Mouse (Mus musculus): ENCODE data around the gene Cdc42ep2. TPM values are rescaled to one million over a fixed set of nuclear protein-coding genes. Genes with fewer than 3 reads are reported as not detected.

Gene Cdc42ep2
- total RNA-seq, 2 experiments from 2014 or later: 6.6 to 9.0 TPM

DNA sequence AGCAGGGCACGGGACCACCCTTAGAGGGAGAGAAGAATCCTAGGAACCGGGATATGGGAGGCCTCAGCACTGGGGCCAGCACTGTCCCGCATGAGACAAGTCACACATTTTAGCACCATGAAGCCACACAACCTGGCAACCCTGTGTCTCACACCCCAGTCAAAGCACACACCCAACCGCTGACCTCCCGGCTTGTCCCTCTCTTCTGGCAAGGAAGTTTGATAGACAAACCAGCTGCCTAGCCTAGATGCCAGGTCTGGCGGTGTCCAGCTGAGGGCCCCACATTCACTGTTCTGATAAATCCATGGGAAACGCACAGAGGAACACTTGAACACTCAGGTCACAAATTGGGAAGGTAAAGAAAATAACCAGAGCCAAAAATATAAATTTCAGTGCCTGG is 18.0 kb upstream of the Cdc42ep2 start:
- no peak for DNase-seq

GRCm38 (mm10) chr19:5940656-5941055 is 16.0 kb upstream of the Cdc42ep2 start:
- DNase-seq: peak in 1 of 2 experiments; percentile 29

GRCm38 (mm10) chr19:5940173-5940572 is 15.6 kb upstream of the Cdc42ep2 start:
- peak; percentile 80 to 93 for DNase-seq

DNA sequence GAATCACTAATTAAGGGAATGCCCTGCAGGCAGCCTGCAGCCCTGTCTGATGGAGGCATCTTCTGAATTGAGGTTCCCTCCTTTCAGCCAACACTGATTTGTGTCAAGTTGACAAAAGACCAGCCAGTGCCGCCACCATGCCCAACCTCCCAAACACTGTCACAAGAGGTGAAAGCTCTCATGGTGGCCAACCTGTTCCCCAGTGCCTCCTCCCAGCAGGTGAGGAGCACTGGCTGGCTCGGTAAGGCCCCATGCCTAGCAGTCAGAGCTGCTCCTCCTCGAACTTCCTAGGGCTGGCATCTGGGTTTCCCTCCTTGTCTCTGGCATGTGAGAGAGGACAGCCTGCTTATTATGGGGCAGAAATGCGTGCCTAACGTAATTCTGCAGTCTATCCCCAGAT is 15.1 kb upstream of the Cdc42ep2 start:
- no peak for DNase-seq

DNA sequence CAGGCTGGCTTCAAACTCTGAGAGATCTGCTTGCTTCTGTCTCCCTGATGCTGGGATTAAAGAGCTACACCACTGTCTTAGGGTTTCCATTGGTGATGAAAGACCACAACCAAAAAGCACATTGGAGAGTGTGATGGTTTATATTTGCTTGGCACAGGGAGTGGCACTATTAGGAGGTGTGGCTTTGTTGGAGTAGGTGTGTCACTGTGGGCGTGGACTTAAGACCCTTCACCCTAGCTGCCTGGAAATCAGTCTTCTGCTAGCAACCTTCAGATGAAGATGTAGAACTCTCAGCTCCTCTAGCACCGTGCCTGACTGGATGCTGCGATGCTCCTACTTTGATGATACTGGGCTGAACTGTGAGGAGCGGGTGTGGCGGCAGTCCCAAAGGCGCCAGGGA is 13.9 kb upstream of the Cdc42ep2 start:
- DNase-seq: no peak

DNA sequence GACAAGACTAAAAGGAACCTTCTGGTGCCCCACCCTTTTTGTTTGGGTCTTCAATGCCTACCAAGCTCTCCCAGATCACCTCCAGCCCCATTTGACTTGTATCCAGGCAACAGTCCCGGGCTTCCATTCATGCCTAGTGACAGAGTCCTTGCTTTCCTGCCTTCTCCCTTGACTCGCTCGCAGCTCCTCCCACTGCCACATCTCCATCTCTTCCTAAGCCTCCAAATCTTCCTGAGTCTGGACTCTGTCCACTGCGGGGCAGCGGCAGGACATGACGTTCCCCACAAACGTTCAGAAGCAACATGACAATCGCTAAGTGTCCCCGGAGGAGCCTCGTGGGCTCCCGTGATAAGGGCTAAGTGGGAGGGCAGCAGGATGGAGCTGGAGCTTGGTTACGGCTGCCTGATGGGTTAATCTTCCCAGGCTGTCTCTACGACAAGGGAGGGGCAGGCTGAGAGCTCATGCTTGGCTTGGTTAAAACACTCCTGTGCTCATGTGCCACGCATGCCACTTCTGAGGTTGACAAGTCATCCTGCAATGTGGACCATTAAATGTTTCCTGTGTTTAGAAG is 13.3 kb upstream of the Cdc42ep2 start:
- peak; percentile 35 to 40 for DNase-seq

DNA sequence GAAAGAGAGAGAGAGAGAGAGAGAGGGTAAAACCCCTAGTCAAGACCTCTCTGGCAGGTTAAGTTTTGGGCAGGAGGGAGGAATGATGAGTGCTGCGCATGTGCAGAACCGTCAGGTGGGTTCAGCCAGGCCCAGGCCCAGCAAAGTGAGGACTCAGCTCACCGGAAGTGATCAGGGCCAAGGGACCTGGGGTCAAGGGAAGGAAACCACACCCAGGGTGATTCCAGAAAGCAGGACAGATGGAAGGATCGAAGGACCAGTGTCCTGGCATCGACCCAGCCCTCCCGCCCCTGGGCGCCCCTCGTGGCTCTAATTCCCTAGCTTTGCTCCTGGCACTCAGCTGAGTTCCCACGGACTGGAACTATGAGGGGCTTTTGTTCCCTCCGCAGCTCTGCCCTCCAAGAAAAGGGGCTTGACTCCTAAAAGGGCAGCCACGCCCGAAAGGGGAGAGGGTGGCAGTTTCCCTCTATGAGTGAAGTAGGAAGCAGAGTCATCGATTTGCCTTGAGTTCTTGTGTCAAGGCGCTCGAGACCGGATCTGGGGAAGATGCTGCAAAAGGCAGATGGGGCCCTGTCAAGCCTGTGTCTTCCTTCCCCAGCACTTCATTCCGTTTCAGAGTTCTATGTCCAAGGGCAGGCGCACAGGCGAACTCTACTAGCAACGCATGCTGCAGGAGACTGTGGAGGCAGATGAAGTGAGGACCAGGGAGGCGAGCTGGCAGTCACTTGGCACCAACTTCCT is 12.6 kb upstream of the Cdc42ep2 start:
- peak in 1 of 2 experiments; percentile 54 for DNase-seq

DNA sequence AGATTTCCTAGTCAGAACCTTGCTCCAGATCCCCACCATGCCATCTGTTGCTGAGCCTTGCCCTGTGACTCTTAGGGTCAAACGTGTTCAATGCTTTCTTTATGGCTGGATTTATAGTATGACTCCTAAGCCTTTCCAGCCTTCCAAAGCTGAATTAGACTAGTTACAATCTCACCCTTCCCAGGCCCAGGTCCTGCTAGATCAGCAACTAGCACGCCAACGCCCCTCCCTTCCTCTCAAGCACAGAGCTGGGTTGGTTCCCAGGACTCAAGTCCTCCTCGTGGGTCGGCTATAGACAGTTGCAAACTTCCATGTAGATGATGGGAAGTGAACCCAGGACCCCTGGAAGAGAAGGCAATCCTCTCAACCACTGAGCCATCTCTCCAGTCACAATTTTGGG is 11.1 kb upstream of the Cdc42ep2 start:
- peak; percentile 61 to 76 for DNase-seq

- peak; percentile 76 to 81 for DNase-seq
These were observed 10.7 kb upstream of the Cdc42ep2 start for GRCm38 (mm10) chr19:5935266-5935665.

DNA sequence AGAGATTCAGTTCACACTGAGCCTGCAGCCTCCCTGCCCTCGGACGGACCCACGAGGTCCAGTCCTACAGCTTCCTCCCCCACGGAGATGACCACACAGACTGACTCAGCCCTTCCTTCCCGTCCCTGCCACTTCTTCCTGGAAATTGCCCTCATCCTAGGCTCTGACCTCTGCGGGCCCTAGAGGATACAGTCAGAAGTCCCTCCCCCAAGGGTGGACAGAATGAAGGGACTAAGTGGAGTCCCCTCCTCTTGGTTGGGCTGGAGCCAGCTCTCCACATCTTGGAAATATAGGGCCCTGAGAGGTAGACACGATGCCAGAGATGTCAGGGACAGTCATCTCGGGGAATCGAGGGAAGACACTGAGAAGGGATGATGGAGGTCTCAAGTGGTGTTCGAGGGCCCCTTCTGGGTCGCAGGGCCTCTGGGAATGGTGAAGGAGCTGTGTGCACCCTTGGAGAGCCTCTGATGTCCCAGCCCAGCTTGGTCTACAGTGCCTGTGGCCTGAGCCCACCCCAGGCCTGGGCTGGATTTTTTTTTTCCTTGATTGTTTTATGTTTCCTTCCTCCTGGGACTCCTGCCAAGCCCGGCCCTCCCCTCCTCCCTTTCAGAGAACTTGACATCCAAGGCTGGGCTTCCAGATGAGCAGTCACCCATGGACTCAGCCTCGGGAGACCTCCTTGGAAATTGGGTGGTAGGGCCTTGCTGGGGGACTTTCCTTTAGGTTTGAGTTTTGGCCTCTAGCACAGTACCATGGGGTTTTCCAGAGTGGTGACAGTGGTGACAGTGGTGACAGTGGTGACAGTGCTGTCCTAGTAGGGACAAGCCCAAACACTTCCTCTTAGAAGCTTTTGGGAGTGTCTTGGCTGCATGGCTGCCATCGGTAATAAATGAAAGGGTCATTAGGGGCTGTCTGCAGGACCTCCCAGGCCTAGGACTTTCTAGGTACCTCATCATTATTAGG is 5.3 kb upstream of the Cdc42ep2 start:
- DNase-seq: peak; percentile 81 to 83

DNA sequence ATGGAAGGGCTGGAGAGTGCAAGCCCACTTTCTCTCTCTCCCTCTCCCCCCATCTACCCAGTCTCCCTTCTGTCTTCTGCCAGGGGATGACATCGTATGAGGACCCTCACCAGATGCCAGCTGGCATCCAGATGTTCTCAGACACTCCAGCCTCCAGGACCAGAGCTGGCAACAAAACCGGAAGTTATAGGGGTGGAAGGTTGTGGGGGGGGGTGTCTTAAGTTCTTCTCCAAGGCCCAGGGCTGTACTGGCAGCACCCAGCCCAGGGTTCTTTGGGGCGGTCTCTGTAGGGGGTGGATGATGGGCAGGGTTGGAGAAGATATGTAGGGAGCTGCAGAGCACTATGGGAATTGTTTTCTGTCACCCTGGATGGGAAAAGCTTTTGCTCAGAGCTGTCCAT is 3.9 kb upstream of the Cdc42ep2 start:
- no peak for DNase-seq

DNA sequence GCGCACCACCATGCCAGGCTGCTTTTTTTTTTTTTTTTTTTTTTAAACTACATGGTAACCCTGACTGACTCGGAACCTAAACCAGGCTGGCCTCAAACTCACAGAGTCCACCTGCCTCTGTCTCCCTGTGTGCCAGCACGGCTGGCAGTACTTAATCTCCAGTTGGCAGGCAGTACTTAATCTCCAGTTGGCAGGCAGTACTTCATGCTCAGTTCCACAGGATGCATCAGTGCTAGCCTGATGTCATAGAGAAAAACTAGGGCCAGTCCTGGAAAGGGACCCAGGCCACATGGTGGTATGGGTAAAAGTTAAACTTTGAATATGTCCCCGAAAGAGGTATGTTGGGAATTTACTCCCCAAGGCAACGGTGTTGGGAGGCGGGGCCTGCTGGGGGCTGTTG is 3.5 kb upstream of the Cdc42ep2 start:
- no peak for DNase-seq

GRCm38 (mm10) chr19:5927532-5927931 is 2.9 kb upstream of the Cdc42ep2 start:
- DNase-seq: no peak

- DNase-seq: no peak
These were observed 2.4 kb upstream of the Cdc42ep2 start for GRCm38 (mm10) chr19:5927026-5927425.

GRCm38 (mm10) chr19:5925311-5925855 is 767 bp upstream of the Cdc42ep2 start:
- no peak for DNase-seq

- peak; percentile 93 to 98 for DNase-seq
These were observed 465 bp downstream of the Cdc42ep2 start for GRCm38 (mm10) chr19:5923990-5924712.

DNA sequence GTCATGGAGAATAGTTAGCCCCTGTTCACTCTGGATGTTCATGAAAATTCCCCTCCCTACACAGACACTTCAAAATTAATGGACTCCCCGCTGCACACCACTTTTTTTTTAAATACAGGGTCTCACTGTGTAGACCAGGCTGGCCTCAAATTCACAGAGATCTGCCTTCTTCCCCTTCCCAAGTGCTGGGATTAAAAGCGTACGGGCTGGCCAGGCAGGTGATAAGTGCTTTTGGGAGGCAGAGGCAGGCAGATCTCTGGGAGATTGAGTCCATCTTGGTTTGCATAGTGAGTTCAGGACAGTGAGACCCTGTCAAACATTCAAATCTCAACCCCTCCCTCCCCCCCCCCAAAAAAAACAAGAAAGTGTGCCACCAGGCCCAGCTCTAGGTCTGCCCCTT is 1.7 kb downstream of the Cdc42ep2 start:
- no peak for DNase-seq

DNA sequence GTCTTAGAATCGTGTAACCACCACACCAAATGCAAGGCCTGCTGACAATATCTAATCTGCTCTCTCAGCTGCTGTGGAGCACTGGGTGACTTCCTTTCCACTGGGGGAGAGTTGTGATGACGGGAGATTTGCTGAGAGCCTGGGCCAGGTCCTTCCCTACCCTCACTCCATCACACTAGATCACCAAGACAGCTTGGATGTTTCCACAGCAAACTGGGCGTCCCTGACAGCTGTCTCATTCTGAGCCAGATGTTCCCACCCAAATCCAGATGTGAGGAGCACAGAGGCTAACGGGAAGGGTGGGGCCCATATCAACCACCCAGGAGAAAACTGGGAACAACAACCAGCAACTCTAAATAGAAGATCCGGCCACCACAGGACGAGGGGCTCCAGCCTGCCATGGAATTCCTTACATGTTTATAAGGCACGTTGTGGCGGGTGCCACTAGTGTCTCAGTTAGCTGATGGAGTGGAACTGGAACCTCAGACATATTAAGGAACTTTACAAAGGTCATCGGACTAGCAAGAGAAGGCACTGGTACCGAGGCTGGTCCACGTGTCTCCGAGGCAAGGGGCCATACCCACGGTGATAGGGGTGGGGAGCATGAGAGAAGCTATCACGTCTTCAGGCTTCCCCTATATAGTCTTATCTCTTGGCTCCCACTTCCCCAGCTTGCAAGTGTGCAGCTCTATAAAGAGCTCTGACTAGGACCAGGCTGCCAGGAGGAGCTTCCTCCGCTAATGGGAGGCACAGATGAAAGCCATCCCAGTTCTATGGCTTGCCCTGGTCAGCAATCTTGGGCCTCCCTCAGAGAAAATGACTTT is 2.3 kb downstream of the Cdc42ep2 start:
- peak; percentile 79 to 86 for DNase-seq

DNA sequence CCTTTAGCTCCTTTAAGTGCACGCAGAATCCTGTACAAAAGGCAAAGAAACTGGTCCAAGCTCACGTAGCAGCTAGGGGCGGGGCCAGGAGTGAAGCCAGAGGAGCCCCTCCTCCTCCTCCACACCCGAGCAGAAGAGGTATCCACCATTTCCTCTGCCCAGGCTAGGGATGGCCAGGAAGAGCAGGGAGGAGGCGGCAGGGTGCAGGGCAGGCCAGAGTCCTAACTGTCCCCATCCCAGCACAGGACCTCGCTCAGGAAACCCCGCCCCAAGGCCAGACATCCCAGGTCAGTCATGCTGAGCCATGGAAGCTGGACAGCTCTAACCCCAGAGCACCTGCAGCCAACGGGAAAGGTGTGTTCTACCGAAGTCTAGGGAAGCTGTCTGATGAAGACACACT is 2.9 kb downstream of the Cdc42ep2 start:
- DNase-seq: peak; percentile 61 to 76

- DNase-seq: no peak
These were observed 11.5 kb downstream of the Cdc42ep2 start, which contains the start of gene Dpf2 for GRCm38 (mm10) chr19:5913007-5913719. Dpf2 (minus strand) TSS chr19:5913010.
